Mouse (Mus musculus): Measurements from ENCODE around the gene Znhit2.

GRCm38 (mm10) chr19:6071261-6071660 lies 10.3 kb downstream of the Znhit2 start:
- TF ChIP-seq CTCF (IDR thresholded peaks at IDR 0.05; ENCODE audit: borderline replicate concordance, control insufficient read depth, extremely low read depth, insufficient read depth, low read length, poor library complexity) (no peak), POLR2A (IDR thresholded peaks at IDR 0.05; ENCODE audit: control insufficient read depth, extremely low read depth, insufficient read depth, low read length, poor library complexity) (no peak)
